Mouse (Mus musculus) spleen, adult 2 months (tissue): Measurements from ENCODE around the gene Camk2g. TPM values are rescaled to one million over a fixed set of nuclear protein-coding genes. Genes with fewer than 3 reads are reported as not detected.

Experiments
- DNase-seq, 2 experiments: peaks; one replicate each; pipeline versions ENCODE4 v3.0.0 to v3.0.0-alpha.2; 2012 to 2021; ENCODE audit warnings: low spot score in 2 of 2, low read depth in 1 of 2
- H3K27ac ChIP-seq: fragments of 200-500 bp; 2 replicates; pipeline ENCODE4 v1.5.1; 2012; ENCODE audit warnings: low read length, inconsistent platforms; ENCODE audit not compliant: insufficient read depth
- H3K27me3 ChIP-seq: fragments of 200-500 bp; 2 replicates; pipeline ENCODE4 v1.6.1; 2012; ENCODE audit warnings: mild to moderate bottlenecking, moderate library complexity, low read length, inconsistent platforms; ENCODE audit not compliant: control insufficient read depth, insufficient read depth
- H3K36me3 ChIP-seq: fragments of 200-500 bp; 2 replicates; pipeline ENCODE4 v1.6.1; 2012; ENCODE audit warnings: mild to moderate bottlenecking, low read length, inconsistent platforms; ENCODE audit not compliant: control insufficient read depth, insufficient read depth
- H3K4me1 ChIP-seq: fragments of 200-500 bp; 2 replicates; pipeline ENCODE4 v1.6.1; 2011; ENCODE audit warnings: inconsistent platforms; ENCODE audit not compliant: control insufficient read depth, insufficient read depth, insufficient read length
- H3K4me3 ChIP-seq: fragments of 200-500 bp; 2 replicates; pipeline ENCODE4 v1.5.1; 2011; ENCODE audit warnings: mild to moderate bottlenecking, inconsistent platforms; ENCODE audit not compliant: insufficient read depth, insufficient read length; ENCODE audit errors: extremely low read depth
- CTCF ChIP-seq: fragments of 200-500 bp; IDR thresholded peaks from 2 replicates; pipeline ENCODE4 v1.5.1; 2011; ENCODE audit warnings: mild to moderate bottlenecking, inconsistent platforms; ENCODE audit not compliant: insufficient read depth, insufficient read length, insufficient replicate concordance; ENCODE audit errors: extremely low read depth
- POLR2A ChIP-seq: fragments of 200-500 bp; IDR thresholded peaks from 2 replicates; pipeline ENCODE4 v1.6.1; 2011; ENCODE audit warnings: low read depth, low read length, inconsistent platforms
- WGBS: fragments of 180-500 bp; shearing (Covaris S2); methylation state at CpG from one replicate; pipeline ENCODE4 v1.1.7; 2018; 5-methylcytosine and 5-hydroxymethylcytosine counted together
- polyA plus RNA-seq: library from polyadenylated mRNA; depleted of rRNA; stranded (reverse); fragments of >200 nt; gene quantifications from 2 replicates; pipeline ENCODE4 v1.2.3, GENCODE M21; 2012

The Camk2g gene
- polyA plus RNA-seq, 1 experiment = 15.7 TPM

- Histone ChIP-seq H3K27ac (peak overlapping the region; percentile 96; the same call in 1 of the 2 replicates), H3K36me3 (peaks cover 21% of the 10 kb centered on the region), H3K4me1 (peaks cover 11% of the 10 kb centered on the region; the same call in 1 of the 2 replicates), H3K27me3 (no peaks in the 10 kb centered on the region), H3K4me3 (peak overlapping the region; percentile 85)
- WGBS = 28% methylated on average over 27 of the region's 27 CpGs
- no peak for TF ChIP-seq CTCF
- TF ChIP-seq POLR2A = no peak
- DNase-seq = no peak
These were observed 97.9 kb downstream of the Camk2g start for GRCm38 (mm10) chr14:20695761-20696520.

- peak; percentile 72 to 80 for DNase-seq
- Histone ChIP-seq H3K27me3 (no peaks in the 10 kb centered on the region), H3K27ac (peak within 1 kb of the TSS; percentile 96), H3K4me1 (peaks cover 11% of the 10 kb centered on the region; the same call in 1 of the 2 replicates), H3K36me3 (peaks cover 25% of the 10 kb centered on the region), H3K4me3 (peak within 1 kb of the TSS; percentile 85)
- WGBS = under 1% methylated on average over 107 of the region's 111 CpGs
- TF ChIP-seq CTCF (no peak), POLR2A (peak; percentile 44)
These were observed 98.8 kb downstream of the Camk2g start, which contains the start of gene Fut11 for GRCm38 (mm10) chr14:20694884-20695760. Fut11 (plus strand) TSS chr14:20694968.

GRCm38 (mm10) chr14:20694185-20694883 lies 99.6 kb downstream of the Camk2g start:
- H3K4me1 ChIP-seq = peaks cover 11% of the 10 kb centered on the region; the same call in 1 of the 2 replicates
- H3K4me3 ChIP-seq = peak overlapping the region; percentile 85
- peaks cover 32% of the 10 kb centered on the region for H3K36me3 ChIP-seq
- TF ChIP-seq CTCF = no peak
- no peak for TF ChIP-seq POLR2A
- 52% methylated on average over 13 of the region's 13 CpGs for WGBS
- H3K27ac ChIP-seq = peak overlapping the region; percentile 96
- no peaks in the 10 kb centered on the region for H3K27me3 ChIP-seq
- DNase-seq = no peak

DNA sequence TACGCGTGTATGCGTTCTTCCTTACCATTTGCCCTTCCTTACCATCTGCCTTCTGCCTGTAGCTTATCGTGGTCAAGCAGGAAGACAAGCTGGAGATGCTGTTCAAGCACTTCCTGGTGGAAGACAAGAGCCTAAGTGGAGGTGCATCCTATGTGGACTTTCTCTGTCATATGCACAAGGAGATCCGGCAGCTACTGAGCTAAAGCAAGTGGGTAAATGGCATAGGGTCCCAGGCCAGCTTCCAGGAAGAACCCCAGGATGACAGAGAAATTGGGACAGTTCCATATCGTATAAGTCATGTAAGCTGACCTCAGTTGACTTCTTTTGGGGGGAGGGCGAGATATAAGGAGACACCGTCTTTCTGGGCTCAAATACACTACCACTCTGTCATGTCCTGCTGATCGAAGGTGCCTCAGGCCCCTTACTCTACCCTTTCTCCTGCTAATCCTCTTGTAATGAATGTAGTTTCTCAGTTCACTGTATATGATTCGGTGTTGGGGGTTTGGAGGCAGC lies 100.2 kb downstream of the Camk2g start:
- Histone ChIP-seq H3K27me3 (no peaks in the 10 kb centered on the region), H3K27ac (no peak overlapping the region), H3K4me1 (peaks cover 11% of the 10 kb centered on the region; the same call in 1 of the 2 replicates), H3K36me3 (peaks cover 39% of the 10 kb centered on the region), H3K4me3 (no peak overlapping the region)
- no peak for TF ChIP-seq POLR2A
- DNase-seq = no peak
- 90% methylated on average over 10 of the region's 10 CpGs for WGBS

- no peaks in the 10 kb centered on the region for H3K27me3 ChIP-seq
- WGBS = 91% methylated on average over 6 of the region's 6 CpGs
- peaks cover 56% of the 10 kb centered on the region for H3K36me3 ChIP-seq
- peaks cover 7% of the 10 kb centered on the region; the same call in 1 of the 2 replicates for H3K4me1 ChIP-seq
- H3K4me3 ChIP-seq = no peak overlapping the region
- TF ChIP-seq CTCF (no peak), POLR2A (no peak)
- DNase-seq = no peak
- H3K27ac ChIP-seq = no peak overlapping the region
These were observed 102.1 kb downstream of the Camk2g start for GRCm38 (mm10) chr14:20691772-20692171.

- no peak for TF ChIP-seq CTCF
- TF ChIP-seq POLR2A = no peak
These were observed 104.9 kb downstream of the Camk2g start for GRCm38 (mm10) chr14:20689009-20689408.

More at GRCm38 (mm10) chr14:20689009-20689408, 104.9 kb downstream of the Camk2g start:
- Histone ChIP-seq H3K4me1 (no peaks in the 10 kb centered on the region), H3K27ac (no peak overlapping the region), H3K4me3 (no peak overlapping the region), H3K27me3 (no peaks in the 10 kb centered on the region), H3K36me3 (peaks cover 73% of the 10 kb centered on the region)
- no peak for DNase-seq
- 82% methylated on average over 2 of the region's 2 CpGs for WGBS
